Mouse (Mus musculus): ENCODE measurements around the gene Fbxw8.

DNA sequence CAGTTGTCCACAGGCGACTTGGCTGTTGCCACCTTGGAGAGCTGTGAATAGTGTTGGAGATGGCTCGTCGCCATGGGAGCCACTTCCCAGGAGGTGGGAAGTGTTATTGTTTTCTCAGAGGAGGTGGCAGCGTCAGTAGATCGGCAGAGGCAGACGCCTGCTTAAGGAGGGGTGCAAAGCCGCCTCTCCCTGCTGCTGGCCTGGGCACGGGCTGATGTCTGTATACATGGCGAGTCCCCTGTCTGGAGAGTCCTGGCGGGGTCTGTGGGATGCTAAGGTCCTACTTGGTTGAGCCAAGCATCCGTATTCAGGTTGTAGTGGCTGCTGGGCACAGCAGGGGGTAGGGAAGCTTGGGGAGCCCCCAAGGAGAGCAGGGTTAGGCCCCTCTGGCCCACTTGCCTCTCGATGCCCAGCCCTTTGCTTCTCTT lies 116.0 kb downstream of the Fbxw8 start:
- TF ChIP-seq CTCF (IDR thresholded peaks at IDR 0.05; ENCODE audit: low read depth) (no peak), EP300 (IDR thresholded peaks at IDR 0.05; ENCODE audit: low read depth) (no peak)

All from heart, postnatal 0 days (tissue).